Mouse (Mus musculus) heart, embryonic 13.5 days (tissue): ENCODE data around the gene Fxyd5. TPM values are rescaled to one million over a fixed set of nuclear protein-coding genes. Genes with fewer than 3 reads are reported as not detected.

Source experiments
- ATAC-seq: fragments of 200-750 bp; cut with Nextera tagmentation; 2 replicates; pipeline ENCODE4 v1.8.0; 2017; ENCODE audit warnings: moderate TSS enrichment; ENCODE audit not compliant: insufficient number of reproducible peaks, low FRiP score, low TSS enrichment; ENCODE audit errors: extremely low read depth
- H3K27ac ChIP-seq: fragments of 300-500 bp; sonication (generic); replicated peaks from 2 replicates; pipeline ENCODE4 v1.5.1; 2015; ENCODE audit warnings: moderate library complexity, mild to moderate bottlenecking, inconsistent platforms
- H3K27me3 ChIP-seq: fragments of 300-500 bp; sonication (generic); replicated peaks from 2 replicates; pipeline ENCODE4 v1.6.1; 2015; ENCODE audit warnings: mild to moderate bottlenecking, inconsistent platforms
- H3K36me3 ChIP-seq: fragments of 300-500 bp; sonication (generic); 2 replicates; pipeline ENCODE4 v1.6.1; 2015; ENCODE audit warnings: mild to moderate bottlenecking, inconsistent platforms
- H3K4me1 ChIP-seq: fragments of 300-500 bp; sonication (generic); 2 replicates; pipeline ENCODE4 v1.6.1; 2015; ENCODE audit warnings: inconsistent platforms
- H3K4me2 ChIP-seq: fragments of 300-500 bp; sonication (generic); 2 replicates; pipeline ENCODE4 v1.6.1; 2015; ENCODE audit warnings: inconsistent platforms, mild to moderate bottlenecking, moderate library complexity
- H3K4me3 ChIP-seq: fragments of 300-500 bp; sonication (generic); 2 replicates; pipeline ENCODE4 v1.5.1; 2015; ENCODE audit warnings: moderate library complexity, mild to moderate bottlenecking, inconsistent platforms
- H3K9ac ChIP-seq: fragments of 300-500 bp; sonication (generic); 2 replicates; pipeline ENCODE4 v1.6.1; 2015; ENCODE audit warnings: inconsistent platforms, mild to moderate bottlenecking, moderate library complexity
- H3K9me3 ChIP-seq: fragments of 300-500 bp; sonication (generic); 2 replicates; pipeline ENCODE4 v1.6.1; 2016; ENCODE audit warnings: inconsistent platforms
- WGBS: fragments of 180-500 bp; shearing (Covaris S2); methylation state at CpG from one replicate; pipeline ENCODE4 v1.1.7; 2015; ENCODE audit warnings: mixed read lengths; 5-methylcytosine and 5-hydroxymethylcytosine counted together
- polyA plus RNA-seq: library from polyadenylated mRNA; unstranded; fragments of >200 nt; fragmentation: Nextera tagmentation; extraction: Ambion mirVana; gene quantifications from 2 replicates; pipeline ENCODE4 v1.2.1, GENCODE M21; 2015

Gene Fxyd5
- polyA plus RNA-seq, 1 experiment from 2014 or later, result 35.5 TPM

GRCm38 (mm10) chr7:31040281-31041022 lies 1.8 kb downstream of the Fxyd5 start:
- Histone ChIP-seq H3K27ac (no peak overlapping the region), H3K27me3 (peaks cover 60% of the 10 kb centered on the region), H3K36me3 (no peaks in the 10 kb centered on the region), H3K4me3 (0 out of 2 replicates have a peak overlapping the region, but pooled peaks have one; percentile 44), H3K4me1 (peaks cover 14% of the 10 kb centered on the region), H3K9ac (no peak overlapping the region), H3K4me2 (peak overlapping the region; percentile 67), H3K9me3 (no peaks in the 10 kb centered on the region)
- ATAC-seq, result no peak
- WGBS, result 69% methylated on average over 12 of the region's 12 CpGs

- 79% methylated on average over 4 of the region's 4 CpGs for WGBS
- peaks cover 46% of the 10 kb centered on the region for H3K27me3 ChIP-seq
- H3K27ac ChIP-seq, result no peak overlapping the region
- H3K4me1 ChIP-seq, result peaks cover 14% of the 10 kb centered on the region
- no peak for ATAC-seq
- H3K36me3 ChIP-seq, result no peaks in the 10 kb centered on the region
- H3K4me3 ChIP-seq, result no peak overlapping the region
- no peaks in the 10 kb centered on the region for H3K9me3 ChIP-seq
- H3K9ac ChIP-seq, result no peak overlapping the region
- H3K4me2 ChIP-seq, result no peak overlapping the region
Measured at GRCm38 (mm10) chr7:31039011-31039410, 3.3 kb downstream of the Fxyd5 start.

- no peaks in the 10 kb centered on the region for H3K36me3 ChIP-seq
- H3K27me3 ChIP-seq, result peaks cover 32% of the 10 kb centered on the region
- 60% methylated on average over 2 of the region's 2 CpGs for WGBS
- H3K9ac ChIP-seq, result no peak overlapping the region
- no peak overlapping the region for H3K4me3 ChIP-seq
- H3K9me3 ChIP-seq, result no peaks in the 10 kb centered on the region
- H3K4me2 ChIP-seq, result no peak overlapping the region
- no peak for ATAC-seq
- H3K27ac ChIP-seq, result no peak overlapping the region
- H3K4me1 ChIP-seq, result peaks cover 13% of the 10 kb centered on the region
Measured at GRCm38 (mm10) chr7:31037675-31038074, 4.6 kb downstream of the Fxyd5 start.

- no peak for ATAC-seq
- no peak overlapping the region for H3K4me2 ChIP-seq
- H3K9me3 ChIP-seq, result no peaks in the 10 kb centered on the region
- no peak overlapping the region for H3K27ac ChIP-seq
- no peak overlapping the region for H3K4me3 ChIP-seq
- WGBS, result 75% methylated on average over 7 of the region's 7 CpGs
- H3K9ac ChIP-seq, result no peak overlapping the region
- H3K4me1 ChIP-seq, result peaks cover 5% of the 10 kb centered on the region
- no peaks in the 10 kb centered on the region for H3K36me3 ChIP-seq
- peaks cover 25% of the 10 kb centered on the region for H3K27me3 ChIP-seq
Measured at GRCm38 (mm10) chr7:31036917-31037316, 5.4 kb downstream of the Fxyd5 start.

- Histone ChIP-seq H3K9me3 (no peaks in the 10 kb centered on the region), H3K4me2 (no peak overlapping the region), H3K9ac (no peak overlapping the region), H3K4me3 (no peak overlapping the region), H3K27ac (no peak overlapping the region), H3K27me3 (peaks cover 9% of the 10 kb centered on the region), H3K4me1 (no peaks in the 10 kb centered on the region; the same call in 1 of the 2 replicates), H3K36me3 (no peaks in the 10 kb centered on the region)
- no peak for ATAC-seq
- WGBS, result 61% methylated on average over 11 of the region's 11 CpGs
Measured at GRCm38 (mm10) chr7:31035291-31035690, 7.0 kb downstream of the Fxyd5 start.

GRCm38 (mm10) chr7:31034789-31035188 lies 7.5 kb downstream of the Fxyd5 start:
- H3K36me3 ChIP-seq, result no peaks in the 10 kb centered on the region
- no peak overlapping the region for H3K4me2 ChIP-seq
- H3K4me3 ChIP-seq, result no peak overlapping the region
- peaks cover 4% of the 10 kb centered on the region; the same call in 1 of the 2 replicates for H3K27me3 ChIP-seq
- H3K4me1 ChIP-seq, result no peaks in the 10 kb centered on the region; the same call in 1 of the 2 replicates
- 51% methylated on average over 11 of the region's 11 CpGs for WGBS
- ATAC-seq, result no peak
- no peak overlapping the region for H3K9ac ChIP-seq
- no peaks in the 10 kb centered on the region for H3K9me3 ChIP-seq
- H3K27ac ChIP-seq, result no peak overlapping the region

- H3K27ac ChIP-seq, result 0 out of 2 replicates have a peak overlapping the region, but pooled peaks have one; percentile 12
- ATAC-seq, result no peak
- WGBS, result 55% methylated on average over 9 of the region's 9 CpGs
Measured at GRCm38 (mm10) chr7:31033409-31034165, 8.7 kb downstream of the Fxyd5 start.

GRCm38 (mm10) chr7:31031731-31032130 lies 10.6 kb downstream of the Fxyd5 start:
- no peak for ATAC-seq
- H3K4me1 ChIP-seq, result no peaks in the 10 kb centered on the region; the same call in 1 of the 2 replicates
- H3K27me3 ChIP-seq, result no peaks in the 10 kb centered on the region
- H3K4me3 ChIP-seq, result no peak overlapping the region
- no peak overlapping the region for H3K9ac ChIP-seq
- no peak overlapping the region for H3K27ac ChIP-seq
- WGBS, result 78% methylated on average over 7 of the region's 7 CpGs
- no peak overlapping the region for H3K4me2 ChIP-seq
- no peaks in the 10 kb centered on the region for H3K9me3 ChIP-seq
- H3K36me3 ChIP-seq, result no peaks in the 10 kb centered on the region

More at GRCm38 (mm10) chr7:31033409-31034165, 8.7 kb downstream of the Fxyd5 start:
- H3K4me3 ChIP-seq, result no peak overlapping the region
- H3K4me2 ChIP-seq, result no peak overlapping the region
- H3K9ac ChIP-seq, result no peak overlapping the region
- no peaks in the 10 kb centered on the region; the same call in 1 of the 2 replicates for H3K4me1 ChIP-seq
- H3K36me3 ChIP-seq, result no peaks in the 10 kb centered on the region
- H3K9me3 ChIP-seq, result no peaks in the 10 kb centered on the region
- no peaks in the 10 kb centered on the region for H3K27me3 ChIP-seq

- H3K4me3 ChIP-seq, result no peak overlapping the region
- H3K9me3 ChIP-seq, result no peaks in the 10 kb centered on the region
- no peak overlapping the region for H3K27ac ChIP-seq
- H3K4me2 ChIP-seq, result no peak overlapping the region
- no peaks in the 10 kb centered on the region for H3K27me3 ChIP-seq
- H3K36me3 ChIP-seq, result no peaks in the 10 kb centered on the region
- no peak for ATAC-seq
- no peaks in the 10 kb centered on the region; the same call in 1 of the 2 replicates for H3K4me1 ChIP-seq
- 52% methylated on average over 2 of the region's 2 CpGs for WGBS
- H3K9ac ChIP-seq, result no peak overlapping the region
Measured at GRCm38 (mm10) chr7:31030717-31031116, 11.6 kb downstream of the Fxyd5 start.

GRCm38 (mm10) chr7:31028609-31029008 lies 13.7 kb downstream of the Fxyd5 start:
- no peak overlapping the region for H3K4me3 ChIP-seq
- 65% methylated on average over 8 of the region's 8 CpGs for WGBS
- no peaks in the 10 kb centered on the region for H3K27me3 ChIP-seq
- H3K27ac ChIP-seq, result no peak overlapping the region
- H3K9me3 ChIP-seq, result no peaks in the 10 kb centered on the region
- no peak overlapping the region for H3K4me2 ChIP-seq
- H3K4me1 ChIP-seq, result no peaks in the 10 kb centered on the region; the same call in 1 of the 2 replicates
- H3K36me3 ChIP-seq, result no peaks in the 10 kb centered on the region
- no peak overlapping the region for H3K9ac ChIP-seq
- ATAC-seq, result no peak

GRCm38 (mm10) chr7:31017104-31017901 lies 25.0 kb downstream of the Fxyd5 start:
- H3K9ac ChIP-seq, result no peak overlapping the region
- peaks cover 21% of the 10 kb centered on the region for H3K4me1 ChIP-seq
- no peak for ATAC-seq
- WGBS, result 27% methylated on average over 10 of the region's 10 CpGs
- no peak overlapping the region for H3K4me3 ChIP-seq
- peak overlapping the region; percentile 44 for H3K4me2 ChIP-seq
- no peaks in the 10 kb centered on the region for H3K27me3 ChIP-seq
- H3K9me3 ChIP-seq, result no peaks in the 10 kb centered on the region
- peak overlapping the region; percentile 79 for H3K27ac ChIP-seq
- no peaks in the 10 kb centered on the region for H3K36me3 ChIP-seq
